Mouse (Mus musculus) embryonic facial prominence, embryonic 11.5 days (tissue): ENCODE data around the gene Cdh13. TPM values are rescaled to one million over a fixed set of nuclear protein-coding genes. Genes with fewer than 3 reads are reported as not detected.

ENCODE experiments used
- ATAC-seq: fragments of 200-750 bp; cut with Nextera tagmentation; replicated peaks from 2 replicates; pipeline ENCODE4 v1.8.0; 2017; ENCODE audit warnings: low read depth; ENCODE audit not compliant: insufficient number of reproducible peaks, low FRiP score, low TSS enrichment
- DNase-seq: peaks from one replicate; pipeline ENCODE4 v3.0.0-alpha.2; 2015; ENCODE audit warnings: low spot score
- H3K27ac ChIP-seq: fragments of 300-500 bp; sonication (generic); replicated peaks from 2 replicates; pipeline ENCODE4 v1.5.1; 2014; ENCODE audit warnings: mild to moderate bottlenecking, low read depth, low read length, control low read depth
- H3K27me3 ChIP-seq: fragments of 300-500 bp; sonication (generic); 2 replicates; pipeline ENCODE4 v1.6.1; 2014; ENCODE audit warnings: mild to moderate bottlenecking, low read length, moderate library complexity, mixed read lengths; ENCODE audit not compliant: control insufficient read depth, insufficient read depth
- H3K36me3 ChIP-seq: fragments of 300-500 bp; sonication (generic); replicated peaks from 2 replicates; pipeline ENCODE4 v1.6.1; 2014; ENCODE audit warnings: low read depth, mild to moderate bottlenecking, low read length, moderate library complexity, mixed read lengths; ENCODE audit not compliant: control insufficient read depth, insufficient read depth
- H3K4me1 ChIP-seq: fragments of 300-500 bp; sonication (generic); 2 replicates; pipeline ENCODE4 v1.6.1; 2014; ENCODE audit warnings: low read length, mixed read lengths; ENCODE audit not compliant: control insufficient read depth, insufficient read depth
- H3K4me2 ChIP-seq: fragments of 300-500 bp; sonication (generic); 2 replicates; pipeline ENCODE4 v1.6.1; 2014; ENCODE audit warnings: low read depth, mild to moderate bottlenecking, control low read depth, low read length, moderate library complexity
- H3K4me3 ChIP-seq: fragments of 300-500 bp; sonication (generic); 2 replicates; pipeline ENCODE4 v1.5.1; 2014; ENCODE audit warnings: low read depth, low read length, control low read depth
- H3K9ac ChIP-seq: fragments of 300-500 bp; sonication (generic); replicated peaks from 2 replicates; pipeline ENCODE4 v1.6.1; 2014; ENCODE audit warnings: mild to moderate bottlenecking, control low read depth, low read length
- H3K9me3 ChIP-seq: fragments of 300-500 bp; sonication (generic); replicated peaks from 2 replicates; pipeline ENCODE4 v1.6.1; 2016; ENCODE audit warnings: mild to moderate bottlenecking, low read length, inconsistent platforms, mixed read lengths; ENCODE audit not compliant: control insufficient read depth
- WGBS: fragments of 180-500 bp; shearing (Covaris S2); extraction: QIAGEN DNeasy Blood & Tissue Kit; methylation state at CpG from one replicate; pipeline ENCODE4 v1.1.7; 2014; 5-methylcytosine and 5-hydroxymethylcytosine counted together
- polyA plus RNA-seq: library from polyadenylated mRNA; unstranded; fragments of >200 nt; fragmentation: Nextera tagmentation; extraction: Ambion mirVana; gene quantifications from 2 replicates; pipeline ENCODE4 v1.2.1, GENCODE M21; 2014

Gene Cdh13
- polyA plus RNA-seq, 1 experiment from 2014 or later: 7.1 TPM

DNA sequence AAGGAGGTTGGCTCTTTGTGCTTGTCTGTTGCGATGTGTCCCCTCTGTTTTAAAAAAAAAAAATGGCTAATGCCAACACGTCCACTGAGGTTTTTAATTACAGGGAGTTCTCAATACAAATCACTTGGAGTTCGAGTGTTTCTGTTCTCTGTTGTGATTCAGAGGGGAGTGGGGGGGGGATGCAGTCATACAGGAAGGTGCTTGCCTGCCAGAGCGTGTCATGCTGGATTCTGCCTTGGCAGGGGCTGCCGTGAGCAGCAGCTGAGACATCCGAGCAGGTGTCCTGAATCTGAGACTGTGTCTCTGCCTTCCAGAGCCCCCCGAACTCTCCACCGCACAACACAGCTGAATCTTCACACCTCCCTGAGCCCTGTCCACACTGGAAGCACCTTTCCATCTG, 318.5 kb downstream of the Cdh13 start:
- no peak for ATAC-seq
- no peaks in the 10 kb centered on the region for H3K4me1 ChIP-seq
- H3K36me3 ChIP-seq: no peaks in the 10 kb centered on the region
- no peak for DNase-seq
- H3K27me3 ChIP-seq: no peaks in the 10 kb centered on the region
- WGBS: 74% methylated on average over 8 of the region's 8 CpGs
- H3K27ac ChIP-seq: no peak overlapping the region
- no peak overlapping the region for H3K4me3 ChIP-seq
- H3K9ac ChIP-seq: no peak overlapping the region
- H3K9me3 ChIP-seq: no peaks in the 10 kb centered on the region
- H3K4me2 ChIP-seq: no peak overlapping the region

DNA sequence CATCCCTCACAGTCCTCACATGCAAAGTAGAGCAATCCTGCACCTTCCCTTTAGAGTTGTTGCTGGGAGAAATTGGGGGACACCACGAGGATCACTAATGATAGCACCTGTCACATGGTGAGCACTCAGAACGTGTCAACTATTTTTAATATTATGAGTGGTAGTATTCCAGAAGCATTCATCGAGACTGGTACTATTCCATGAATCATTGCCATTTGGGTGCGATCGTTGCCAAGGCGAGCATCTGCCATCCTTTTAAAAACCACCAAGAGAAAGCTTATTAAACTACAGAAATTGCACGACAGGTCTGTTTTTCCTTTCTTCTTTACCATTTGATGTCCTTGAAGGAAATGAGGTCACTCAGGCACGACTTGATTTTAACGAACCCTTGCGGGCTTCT, 328.0 kb downstream of the Cdh13 start:
- Histone ChIP-seq H3K9ac (no peak overlapping the region), H3K27ac (no peak overlapping the region), H3K4me3 (no peak overlapping the region), H3K9me3 (no peaks in the 10 kb centered on the region), H3K27me3 (no peaks in the 10 kb centered on the region), H3K4me2 (no peak overlapping the region), H3K36me3 (no peaks in the 10 kb centered on the region), H3K4me1 (no peaks in the 10 kb centered on the region)
- 89% methylated on average over 10 of the region's 10 CpGs for WGBS
- DNase-seq (no peak), ATAC-seq (no peak)

DNA sequence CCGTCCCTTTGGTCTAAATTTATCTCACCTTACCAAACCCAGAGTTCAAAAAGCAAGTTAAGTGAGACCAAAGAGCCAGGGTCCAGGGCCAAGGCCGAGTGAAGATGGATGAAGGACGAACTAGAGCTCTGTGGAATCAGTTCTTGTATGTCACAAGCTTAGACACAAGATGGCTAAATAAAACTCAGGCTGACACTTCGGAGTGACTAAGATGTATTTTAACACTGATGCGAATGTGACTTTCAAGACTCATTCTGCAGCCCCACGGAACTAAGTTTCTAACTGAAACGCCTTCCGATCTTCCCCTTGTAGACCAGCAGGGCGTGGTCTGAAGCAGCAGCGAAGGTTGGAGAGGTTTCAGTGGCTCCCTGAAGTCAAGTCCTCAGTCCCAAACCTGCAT, 334.7 kb downstream of the Cdh13 start:
- DNase-seq: no peak
- H3K9ac ChIP-seq: no peak overlapping the region
- H3K27me3 ChIP-seq: no peaks in the 10 kb centered on the region
- H3K4me2 ChIP-seq: no peak overlapping the region
- H3K4me3 ChIP-seq: no peak overlapping the region
- WGBS: 94% methylated on average over 10 of the region's 10 CpGs
- no peak for ATAC-seq
- no peaks in the 10 kb centered on the region for H3K36me3 ChIP-seq
- H3K4me1 ChIP-seq: no peaks in the 10 kb centered on the region
- no peak overlapping the region for H3K27ac ChIP-seq
- no peaks in the 10 kb centered on the region for H3K9me3 ChIP-seq

DNA sequence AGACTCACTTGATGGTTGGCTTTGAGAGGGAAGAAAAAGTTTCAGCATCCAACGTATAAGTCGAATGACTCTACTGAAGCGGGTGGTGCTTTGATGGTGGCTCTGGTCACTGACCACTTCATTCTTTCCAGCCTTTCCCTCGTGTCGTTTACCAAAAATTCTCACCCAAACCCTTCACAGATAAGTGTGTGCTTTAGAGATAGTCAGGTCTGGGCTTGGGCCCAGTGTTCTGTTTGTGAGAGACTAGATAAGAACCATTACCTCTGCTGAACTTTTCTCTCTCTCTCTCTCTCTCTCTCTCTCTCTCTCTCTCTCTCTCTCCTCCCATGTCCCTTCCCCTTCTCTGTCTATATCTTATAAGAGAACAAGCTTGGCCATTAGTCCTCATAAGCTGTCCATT, 342.9 kb downstream of the Cdh13 start:
- no peaks in the 10 kb centered on the region for H3K4me1 ChIP-seq
- ATAC-seq (no peak), DNase-seq (no peak)
- H3K9ac ChIP-seq: no peak overlapping the region
- no peaks in the 10 kb centered on the region for H3K36me3 ChIP-seq
- H3K4me3 ChIP-seq: no peak overlapping the region
- no peaks in the 10 kb centered on the region for H3K9me3 ChIP-seq
- WGBS: 88% methylated on average over 5 of the region's 5 CpGs
- no peaks in the 10 kb centered on the region for H3K27me3 ChIP-seq
- no peak overlapping the region for H3K27ac ChIP-seq
- H3K4me2 ChIP-seq: no peak overlapping the region

DNA sequence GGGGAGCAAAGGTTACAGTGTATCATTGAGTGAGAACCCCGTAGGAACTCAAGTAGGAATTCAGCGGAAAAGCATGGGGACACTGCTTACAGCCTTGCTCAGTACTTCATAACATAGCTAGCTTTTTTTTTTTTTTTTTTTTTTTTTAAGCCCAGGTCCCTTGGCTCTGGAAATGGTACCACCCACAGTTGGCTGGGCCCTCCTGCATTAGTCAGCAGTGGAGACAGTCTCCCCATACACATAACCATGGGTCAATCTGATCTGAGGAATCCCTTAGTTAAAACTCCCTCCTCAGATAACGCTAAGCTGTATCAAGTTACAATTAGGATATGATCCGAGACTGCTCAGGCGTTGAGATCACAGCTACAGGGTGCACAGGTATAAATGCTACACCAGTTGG, 344.2 kb downstream of the Cdh13 start:
- no peak overlapping the region for H3K4me3 ChIP-seq
- no peak for DNase-seq
- 77% methylated on average over 5 of the region's 5 CpGs for WGBS
- no peak overlapping the region for H3K9ac ChIP-seq
- no peaks in the 10 kb centered on the region for H3K36me3 ChIP-seq
- no peak overlapping the region for H3K27ac ChIP-seq
- no peaks in the 10 kb centered on the region for H3K27me3 ChIP-seq
- no peak for ATAC-seq
- no peaks in the 10 kb centered on the region for H3K9me3 ChIP-seq
- H3K4me2 ChIP-seq: no peak overlapping the region
- no peaks in the 10 kb centered on the region for H3K4me1 ChIP-seq

DNA sequence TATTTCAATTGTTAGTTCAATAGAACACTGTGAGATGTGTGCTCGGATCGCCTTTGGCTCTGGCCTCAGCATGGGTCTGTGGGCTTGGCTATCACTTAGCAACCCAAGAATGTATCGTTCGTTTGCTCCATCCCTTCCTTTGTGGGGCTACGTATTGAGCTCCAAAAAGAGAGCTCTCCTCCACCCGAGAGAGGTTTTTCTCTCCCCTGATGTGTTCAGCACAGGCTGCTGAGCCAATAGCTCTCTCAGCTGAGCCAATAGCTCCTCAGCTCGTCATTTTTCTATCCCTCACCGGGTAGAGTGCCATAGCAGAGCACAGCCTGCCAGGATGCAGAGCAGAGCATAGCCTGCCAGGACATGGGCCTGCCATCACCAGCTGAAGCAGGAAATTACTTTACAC, 345.2 kb downstream of the Cdh13 start:
- no peak overlapping the region for H3K4me3 ChIP-seq
- no peak overlapping the region for H3K9ac ChIP-seq
- no peak overlapping the region for H3K4me2 ChIP-seq
- H3K36me3 ChIP-seq: no peaks in the 10 kb centered on the region
- no peak for ATAC-seq
- no peaks in the 10 kb centered on the region for H3K9me3 ChIP-seq
- 75% methylated on average over 8 of the region's 8 CpGs for WGBS
- H3K27me3 ChIP-seq: no peaks in the 10 kb centered on the region
- no peak overlapping the region for H3K27ac ChIP-seq
- DNase-seq: no peak
- no peaks in the 10 kb centered on the region for H3K4me1 ChIP-seq

DNA sequence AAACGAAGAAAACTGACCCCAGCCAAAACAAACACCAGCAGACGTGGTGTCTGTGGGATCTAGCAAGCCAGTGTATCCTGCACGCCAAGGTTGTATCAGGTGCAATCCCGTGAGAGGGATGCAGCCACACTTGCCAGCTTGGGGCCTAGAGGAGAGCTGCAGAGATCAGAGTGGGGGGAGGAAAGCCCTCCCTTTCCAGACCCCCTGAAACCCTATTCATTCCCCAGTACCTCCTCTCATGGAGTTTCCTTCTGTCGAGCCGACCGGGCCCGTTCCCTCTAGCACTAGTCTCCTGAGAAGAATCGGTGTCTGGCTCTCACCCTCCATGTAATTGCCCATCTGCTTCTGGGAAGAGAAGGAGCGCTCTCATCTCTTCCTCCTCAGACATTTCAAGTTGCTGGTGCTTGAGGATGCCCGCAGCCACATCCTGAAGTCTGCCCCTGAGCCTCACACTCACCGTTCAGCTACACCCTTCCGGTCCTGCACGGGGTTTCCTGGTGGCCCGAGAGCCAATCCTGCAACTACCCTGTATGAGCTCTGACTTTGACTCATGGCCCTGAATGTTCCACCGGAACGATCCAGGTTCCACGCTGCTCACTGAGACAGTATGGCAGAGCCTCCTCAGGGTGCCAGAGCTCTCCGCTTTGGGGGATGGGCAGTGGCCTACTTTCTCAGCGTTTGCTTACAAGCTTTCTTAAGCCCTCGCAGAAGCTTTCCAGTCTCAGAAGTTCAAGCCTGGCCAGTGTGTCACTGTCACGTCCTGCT, 351.9 kb downstream of the Cdh13 start:
- DNase-seq: no peak
- Histone ChIP-seq H3K9me3 (no peaks in the 10 kb centered on the region), H3K4me1 (peaks cover 4% of the 10 kb centered on the region), H3K36me3 (no peaks in the 10 kb centered on the region), H3K27ac (no peak overlapping the region), H3K4me3 (no peak overlapping the region), H3K9ac (no peak overlapping the region), H3K4me2 (no peak overlapping the region), H3K27me3 (no peaks in the 10 kb centered on the region)
- no peak for ATAC-seq
- 59% methylated on average over 22 of the region's 22 CpGs for WGBS

DNA sequence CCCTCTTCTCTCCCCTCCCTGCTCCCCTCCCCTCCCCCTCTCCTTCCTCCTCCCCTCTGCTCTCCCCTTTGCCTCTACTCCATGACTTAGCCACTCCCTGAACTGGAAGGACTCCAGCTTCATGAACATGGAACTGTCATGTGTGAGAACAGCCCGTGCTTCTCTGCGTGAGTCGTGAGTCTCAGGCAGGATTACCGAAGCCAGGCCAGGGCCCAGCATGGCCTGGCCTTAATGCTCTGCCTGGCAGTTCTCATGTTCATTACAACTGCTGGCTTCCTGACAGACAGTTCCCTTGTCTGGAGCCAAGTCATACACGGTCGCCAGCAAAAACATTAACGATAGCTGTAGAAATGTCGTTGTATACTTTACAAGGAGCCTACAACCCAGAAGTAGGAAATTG, 356.1 kb downstream of the Cdh13 start:
- no peak overlapping the region for H3K27ac ChIP-seq
- 90% methylated on average over 8 of the region's 8 CpGs for WGBS
- no peak overlapping the region for H3K9ac ChIP-seq
- no peaks in the 10 kb centered on the region for H3K36me3 ChIP-seq
- no peak overlapping the region for H3K4me3 ChIP-seq
- no peaks in the 10 kb centered on the region for H3K9me3 ChIP-seq
- H3K4me2 ChIP-seq: no peak overlapping the region
- ATAC-seq (no peak), DNase-seq (no peak)
- H3K4me1 ChIP-seq: peaks cover 4% of the 10 kb centered on the region
- H3K27me3 ChIP-seq: no peaks in the 10 kb centered on the region
